Mouse (Mus musculus) frontal cortex, adult (tissue): ENCODE data around the gene Sprn.
"Not testable (repeated sequence)": the region's sequence is repeated elsewhere in the genome, so short reads cannot be mapped to it uniquely, and the experiment has no call there.

Source experiments
- ATAC-seq: cut with Nextera tagmentation; 2 replicates; pipeline ENCODE4 v1.9.2; 2017; ENCODE audit warnings: mild to moderate bottlenecking, moderate library complexity, mixed read lengths; ENCODE audit not compliant: low TSS enrichment

The Sprn gene

GRCm38 (mm10) chr7:140144550-140144949 is 10.1 kb downstream of the Sprn start:
- no peak for ATAC-seq

GRCm38 (mm10) chr7:140141350-140141749 is 13.3 kb downstream of the Sprn start:
- no peak for ATAC-seq

- ATAC-seq = peak; percentile 25; the same call in 1 of the 2 replicates
Observed at GRCm38 (mm10) chr7:140138021-140138310, 16.7 kb downstream of the Sprn start.

GRCm38 (mm10) chr7:140137135-140138020 is 17.3 kb downstream of the Sprn start, which contains the start of gene Mtg1:
TSS of gene Mtg1 (plus strand) at chr7:140137564.
- ATAC-seq = peak; percentile 92

GRCm38 (mm10) chr7:140135106-140135770 is 19.4 kb downstream of the Sprn start:
- no peak for ATAC-seq

- ATAC-seq = not testable (repeated sequence)
Observed at GRCm38 (mm10) chr7:140134033-140134432, 20.6 kb downstream of the Sprn start.

- ATAC-seq = not testable (repeated sequence)
Observed at GRCm38 (mm10) chr7:140132184-140132583, 22.5 kb downstream of the Sprn start.

- ATAC-seq = no peak
Observed at GRCm38 (mm10) chr7:140127911-140128310, 26.8 kb downstream of the Sprn start.

GRCm38 (mm10) chr7:140126934-140127333 is 27.7 kb downstream of the Sprn start:
- ATAC-seq = no peak

- ATAC-seq = peak; percentile 1; the same call in 1 of the 2 replicates
Observed at GRCm38 (mm10) chr7:140126022-140126350, 28.7 kb downstream of the Sprn start.

GRCm38 (mm10) chr7:140125278-140126021 is 29.2 kb downstream of the Sprn start:
- ATAC-seq = peak; percentile 97

GRCm38 (mm10) chr7:140124382-140124781 is 30.3 kb downstream of the Sprn start:
- no peak for ATAC-seq

- no peak for ATAC-seq
Observed at GRCm38 (mm10) chr7:140122765-140123164, 31.9 kb downstream of the Sprn start.

GRCm38 (mm10) chr7:140121338-140121910 is 33.3 kb downstream of the Sprn start:
- no peak for ATAC-seq

GRCm38 (mm10) chr7:140120484-140120883 is 34.2 kb downstream of the Sprn start:
- no peak for ATAC-seq

GRCm38 (mm10) chr7:140116329-140117054 is 38.2 kb downstream of the Sprn start, which contains the start of gene Echs1:
TSS of gene Echs1 (minus strand) at chr7:140116476.
- ATAC-seq = peak; percentile 97

GRCm38 (mm10) chr7:140115583-140116328 is 38.9 kb downstream of the Sprn start, which contains the start of gene Paox:
TSS of gene Paox (plus strand) at chr7:140115799.
- ATAC-seq = peak; percentile 94

GRCm38 (mm10) chr7:140111943-140112342 is 42.7 kb downstream of the Sprn start:
- ATAC-seq = no peak

GRCm38 (mm10) chr7:140104009-140104408 is 50.7 kb downstream of the Sprn start:
- no peak for ATAC-seq
